Comparison of ENCODE assay signal across 23 mouse cellular contexts in genomic region chr6:86094202-86094838, GRCm38 (mm10).
DNase-seq lines count a peak whose midpoint lies in the region; ATAC-seq and TF ChIP-seq lines count a peak whose summit lies in the region.
"Had no signal": no experiment of that assay in that cellular context is flagged by ENCODE, and none has a peak within 500 bp of the region (broad histone marks: within the 10 kb centered on the region; RNA-seq: fewer than 3 reads in every experiment).

No protein-coding gene starts in this region.

- peak in 1 of 2 experiments; percentile 25; a peak in 1 of 4 replicates for TF ChIP-seq EP300 in MEL (IDR thresholded peaks at IDR 0.05; ENCODE audit: low read depth in 1 of 2, low read length in 2 of 2)

- DNase-seq in limb, embryonic 10.5 days (ENCODE audit: low spot score) = no peak
- DNase-seq in MEL (ENCODE audit: low read depth, low spot score) (peak; percentile 53), MN1 (ENCODE audit: low spot score) (no peak)
- peak; percentile 21 for DNase-seq in c-Kit-negative CD71-positive TER-119-positive erythroid progenitor cells, embryonic 14.5 days (ENCODE audit: low read depth, low spot score)
- DNase-seq in gastrocnemius, adult 18-20 months (ENCODE audit: low spot score) = no peak
- DNase-seq: adrenal gland, postnatal 25 days; cerebellum, adult 11 months; cerebellum, adult 9-11 months; gastrocnemius, adult 2 months; kidney, adult 18-20 months; kidney, postnatal 4 days; layer of hippocampus, adult 9-11 months; left cerebral cortex, postnatal 4 days; lung, adult 18-20 months; thymus, postnatal 14 days had no signal

- no peaks in the 10 kb centered on the region for H3K36me3 ChIP-seq in limb, embryonic 13.5 days
- no peaks in the 10 kb centered on the region for H3K36me3 ChIP-seq in limb, embryonic 10.5 days
- peaks cover 18 to 24% of the 10 kb centered on the region in 2 experiments for H3K36me3 ChIP-seq in MEL (ENCODE audit: control insufficient read depth in 1 of 2, insufficient read depth in 2 of 2, low read length in 2 of 2)
- peaks cover 66% of the 10 kb centered on the region for H3K36me3 ChIP-seq in liver, embryonic 16.5 days (ENCODE audit: control insufficient read depth, insufficient read depth)

- no peaks in the 10 kb centered on the region for H3K4me1 ChIP-seq in limb, embryonic 13.5 days
- peaks cover 9% of the 10 kb centered on the region; the same call in 1 of the 2 replicates for H3K4me1 ChIP-seq in limb, embryonic 10.5 days
- peaks cover 12 to 17% of the 10 kb centered on the region in 2 experiments for H3K4me1 ChIP-seq in MEL (ENCODE audit: control insufficient read depth in 1 of 2, insufficient read depth in 2 of 2, low read length in 2 of 2)
- H3K4me1 ChIP-seq in liver, embryonic 16.5 days (ENCODE audit: control insufficient read depth, low read depth, low read length) = peaks cover 12% of the 10 kb centered on the region

- no peaks in the 10 kb centered on the region for H3K27me3 ChIP-seq in limb, embryonic 13.5 days
- H3K27me3 ChIP-seq in limb, embryonic 10.5 days (ENCODE audit: low read depth, poor library complexity, severe bottlenecking) = no peaks in the 10 kb centered on the region
- H3K27me3 ChIP-seq in MEL (ENCODE audit: control insufficient read depth in 1 of 2, insufficient read depth in 2 of 2, low read length in 2 of 2) = no peaks in the 10 kb centered on the region
- no peaks in the 10 kb centered on the region for H3K27me3 ChIP-seq in liver, embryonic 16.5 days (ENCODE audit: control insufficient read depth, insufficient read depth, low read depth, low read length)
- H3K27me3 ChIP-seq: hindbrain, embryonic 12.5 days; neural tube, embryonic 13.5 days had no signal

- WGBS in limb, embryonic 13.5 days = 83% methylated on average over 9 of the region's 10 CpGs
- WGBS in limb, embryonic 10.5 days = 86% methylated on average over 9 of the region's 10 CpGs
- WGBS in liver, embryonic 16.5 days (ENCODE audit: insufficient replicate concordance) = 52% methylated on average over 9 of the region's 10 CpGs

- TF ChIP-seq POLR2A in MEL (IDR thresholded peaks at IDR 0.05; ENCODE audit: control insufficient read depth in 1 of 2, insufficient read depth in 1 of 2, low read depth in 1 of 2, low read length in 2 of 2, poor library complexity in 1 of 2) = no peak

- H3K4me2 ChIP-seq in limb, embryonic 13.5 days (replicated peaks) = no peak overlapping the region
- no peak overlapping the region for H3K4me2 ChIP-seq in liver, embryonic 16.5 days (ENCODE audit: low read depth, low read length)
- H3K4me2 ChIP-seq: heart, embryonic 11.5 days; hindbrain, embryonic 12.5 days; neural tube, embryonic 13.5 days had no signal

- no peaks in the 10 kb centered on the region for H3K79me2 ChIP-seq in MEL (ENCODE audit: control insufficient read depth, insufficient read depth, low read length, poor library complexity)

- no peak overlapping the region for H3K9ac ChIP-seq in limb, embryonic 13.5 days
- H3K9ac ChIP-seq in MEL (ENCODE audit: control insufficient read depth, low read depth, low read length, poor library complexity, severe bottlenecking) = no peak overlapping the region
- H3K9ac ChIP-seq in liver, embryonic 16.5 days (ENCODE audit: low read depth, low read length) = no peak overlapping the region
- H3K9ac ChIP-seq: hindbrain, embryonic 12.5 days; neural tube, embryonic 13.5 days had no signal

- H3K27ac ChIP-seq in limb, embryonic 13.5 days = no peak overlapping the region
- no peak overlapping the region for H3K27ac ChIP-seq in limb, embryonic 10.5 days
- H3K27ac ChIP-seq in MEL (ENCODE audit: control insufficient read depth, low read depth, low read length) = no peak overlapping the region
- H3K27ac ChIP-seq in liver, embryonic 16.5 days (ENCODE audit: low read length) = no peak overlapping the region
- H3K27ac ChIP-seq: gastrocnemius, adult 2 months; hindbrain, embryonic 12.5 days; neural tube, embryonic 13.5 days had no signal

- no peak overlapping the region for H3K4me3 ChIP-seq in limb, embryonic 13.5 days
- H3K4me3 ChIP-seq in limb, embryonic 10.5 days = no peak overlapping the region
- no peak overlapping the region for H3K4me3 ChIP-seq in MEL (ENCODE audit: control insufficient read depth in 1 of 2, insufficient read depth in 1 of 2, low read depth in 2 of 2, low read length in 2 of 2)
- H3K4me3 ChIP-seq in liver, embryonic 16.5 days (ENCODE audit: low read depth, low read length) = no peak overlapping the region
- H3K4me3 ChIP-seq: gastrocnemius, adult 2 months; hindbrain, embryonic 12.5 days; megakaryocyte, embryonic 14.5 days; myocyte; neural tube, embryonic 13.5 days had no signal

- peak; percentile 8; the same call in 1 of the 2 replicates for ATAC-seq in limb, embryonic 13.5 days (ENCODE audit: low FRiP score, low read depth)
- peak; percentile 27 for ATAC-seq in liver, embryonic 16.5 days (ENCODE audit: low read depth)
- ATAC-seq: midbrain, embryonic 16.5 days had no signal

- TF ChIP-seq CTCF in MEL (IDR thresholded peaks at IDR 0.05 in 2 of 3, conservative IDR thresholded peaks at IDR 0.05 in 1 of 3; ENCODE audit: control insufficient read depth in 1 of 3, insufficient read depth in 1 of 3, low read depth in 2 of 3, low read length in 3 of 3, poor library complexity in 1 of 3, severe bottlenecking in 1 of 3) = no peak

- TF ChIP-seq RAD21 in MEL (IDR thresholded peaks at IDR 0.05; ENCODE audit: low read depth, low read length) = no peak

- no peaks in the 10 kb centered on the region for H3K9me3 ChIP-seq in limb, embryonic 13.5 days
- H3K9me3 ChIP-seq in limb, embryonic 10.5 days (replicated peaks) = no peaks in the 10 kb centered on the region
- no peaks in the 10 kb centered on the region for H3K9me3 ChIP-seq in MEL (replicated peaks; ENCODE audit: insufficient read depth, low read length)
- no peaks in the 10 kb centered on the region for H3K9me3 ChIP-seq in liver, embryonic 16.5 days (replicated peaks; ENCODE audit: control insufficient read depth, low read length)
- H3K9me3 ChIP-seq: hindbrain, embryonic 12.5 days; megakaryocyte, embryonic 14.5 days; neural tube, embryonic 13.5 days had no signal

TF ChIP-seq in MEL, 35 proteins besides CTCF, POLR2A, EP300 and RAD21:
- TF ChIP-seq POLR2AphosphoS5 (IDR thresholded peaks at IDR 0.05; ENCODE audit: borderline replicate concordance, low read depth, low read length) (no peak), MYC (IDR thresholded peaks at IDR 0.05; ENCODE audit: low read depth, low read length) (no peak), RCOR1 (IDR thresholded peaks at IDR 0.05; ENCODE audit: low read depth, low read length) (no peak), USF1 (IDR thresholded peaks at IDR 0.05; ENCODE audit: low read depth, low read length) (peak; percentile 33; the same call in 1 of the 2 replicates), HCFC1 (IDR thresholded peaks at IDR 0.05; ENCODE audit: low read depth, low read length) (no peak), MAZ (IDR thresholded peaks at IDR 0.05; ENCODE audit: low read depth, low read length) (no peak), MXI1 (IDR thresholded peaks at IDR 0.05; ENCODE audit: low read depth, low read length) (peak; percentile 49), ZC3H11A (IDR thresholded peaks at IDR 0.05; ENCODE audit: low read depth, low read length) (no peak), TAL1 (IDR thresholded peaks at IDR 0.05; ENCODE audit: low read length) (peak; percentile 77), BHLHE40 (IDR thresholded peaks at IDR 0.05; ENCODE audit: borderline replicate concordance, low read depth, low read length) (peak; percentile 93), E2F4 (IDR thresholded peaks at IDR 0.05; ENCODE audit: borderline replicate concordance, low read depth, low read length) (no peak), CHD1 (IDR thresholded peaks at IDR 0.05; ENCODE audit: low read depth, low read length) (no peak), MYB (IDR thresholded peaks at IDR 0.05; ENCODE audit: low read depth, low read length) (no peak), KAT2A (conservative IDR thresholded peaks at IDR 0.05; ENCODE audit: low read depth, low read length) (no peak), TCF12 (IDR thresholded peaks at IDR 0.05; ENCODE audit: low read depth, low read length) (peak; percentile 25; the same call in 1 of the 2 replicates), ZNF384 (IDR thresholded peaks at IDR 0.05; ENCODE audit: low read depth, low read length) (no peak), ETS1 (IDR thresholded peaks at IDR 0.05; ENCODE audit: low read depth, low read length) (peak; percentile 25; the same call in 1 of the 2 replicates), NELFE (IDR thresholded peaks at IDR 0.05; ENCODE audit: low read depth, low read length) (no peak), SIN3A (IDR thresholded peaks at IDR 0.05; ENCODE audit: low read length) (no peak), ELF1 (IDR thresholded peaks at IDR 0.05; ENCODE audit: low read depth, low read length) (no peak), MEF2A (IDR thresholded peaks at IDR 0.05; ENCODE audit: extremely low read depth, insufficient replicate concordance, low read depth, low read length, poor library complexity, severe bottlenecking) (no peak), MAX (IDR thresholded peaks at IDR 0.05; ENCODE audit: low read length) (peak; percentile 78), USF2 (IDR thresholded peaks at IDR 0.05; ENCODE audit: borderline replicate concordance in 1 of 2, insufficient read depth in 1 of 2, low read depth in 1 of 2, low read length in 2 of 2) (no peak), UBTF (IDR thresholded peaks at IDR 0.05; ENCODE audit: borderline replicate concordance, insufficient read depth, low read depth, low read length) (no peak), SMC3 (IDR thresholded peaks at IDR 0.05; ENCODE audit: low read depth, low read length) (no peak), CHD2 (IDR thresholded peaks at IDR 0.05; ENCODE audit: low read length) (no peak), GABPA (IDR thresholded peaks at IDR 0.05; ENCODE audit: low read depth, low read length) (no peak), GATA1 (IDR thresholded peaks at IDR 0.05; ENCODE audit: low read depth, low read length) (no peak), JUND (IDR thresholded peaks at IDR 0.05; ENCODE audit: low read depth, low read length) (no peak), MAFK (IDR thresholded peaks at IDR 0.05; ENCODE audit: borderline replicate concordance, low read depth, low read length) (no peak), POLR2AphosphoS2 (IDR thresholded peaks at IDR 0.05; ENCODE audit: low read length) (no peak), ZKSCAN1 (IDR thresholded peaks at IDR 0.05; ENCODE audit: low read depth, low read length) (no peak), TBP (IDR thresholded peaks at IDR 0.05; ENCODE audit: low read depth, low read length) (no peak), NRF1 (IDR thresholded peaks at IDR 0.05; ENCODE audit: insufficient read depth, low read depth, low read length, poor library complexity, severe bottlenecking) (no peak), ZMIZ1 (IDR thresholded peaks at IDR 0.05; ENCODE audit: low read depth, low read length) (no peak)
TF ChIP-seq in MEL: peak in this region for 7.

Comparison
In these comparisons a context has a peak if more than half of its experiments do, and no peak if none do; other contexts are left out.
1. DNase-seq: peak in MEL (single experiment) and c-Kit-negative CD71-positive TER-119-positive erythroid progenitor cells, embryonic 14.5 days (single experiment); none in limb, embryonic 10.5 days (single experiment), gastrocnemius, adult 18-20 months (single experiment) and MN1 (single experiment).